24 mouse cellular contexts compared by ENCODE assay signal in genomic region chr5:120180102-120180501, GRCm38 (mm10).
DNase-seq lines count a peak whose midpoint lies in the region; TF ChIP-seq lines count a peak whose summit lies in the region.
"Had no signal": no experiment of that assay in that cellular context is flagged by ENCODE, and none has a peak within 500 bp of the region (broad histone marks: within the 10 kb centered on the region; RNA-seq: fewer than 3 reads in every experiment).

No protein-coding gene starts in this region.

- 96% methylated on average over 11 of the region's 11 CpGs for WGBS in kidney, adult 2 months

- TF ChIP-seq CTCF in kidney, adult 2 months (conservative IDR thresholded peaks at IDR 0.05; ENCODE audit: insufficient read depth, insufficient read length, low read depth, low read length): no peak

- H3K27ac ChIP-seq in kidney, adult 2 months (ENCODE audit: insufficient read depth, low read depth, low read length): no peak overlapping the region
- H3K27ac ChIP-seq: embryonic facial prominence, embryonic 10.5 days; heart, embryonic 10.5 days; limb, embryonic 13.5 days; liver, embryonic 12.5 days had no signal

- no peaks in the 10 kb centered on the region for H3K36me3 ChIP-seq in kidney, adult 2 months (ENCODE audit: control insufficient read depth, insufficient read depth, low read length)

- TF ChIP-seq POLR2A in kidney, adult 2 months (IDR thresholded peaks at IDR 0.05; ENCODE audit: low read depth, low read length): no peak

- DNase-seq in cerebellum, postnatal 25 days: peak; percentile 58 to 64
- DNase-seq in cerebellum, postnatal 14 days: no peak
- DNase-seq in adrenal gland, adult (ENCODE audit: inconsistent age in 2 of 2, low spot score in 1 of 2): peak; percentile 62 to 81
- DNase-seq in adrenal gland, adult 8-10 months: peak; percentile 47
- DNase-seq in brain, adult 2 months (ENCODE audit: low read depth, low spot score): peak; percentile 46
- no peak for DNase-seq in kidney, adult 2 months
- DNase-seq in kidney, postnatal 10 days: no peak
- DNase-seq: B cell, adult 2 months; heart, postnatal 4 days; kidney, adult 9 months; kidney, postnatal 25 days; layer of hippocampus, postnatal 36 days; lung, adult 18-20 months; lung, postnatal 10 days; right cerebral cortex, postnatal 14 days; spleen, adult 18-20 months had no signal

- no peaks in the 10 kb centered on the region for H3K4me1 ChIP-seq in kidney, adult 2 months (ENCODE audit: control insufficient read depth, insufficient read depth, low read length)

- H3K27me3 ChIP-seq in kidney, adult 2 months (replicated peaks; ENCODE audit: control insufficient read depth, insufficient read depth, low read length): no peaks in the 10 kb centered on the region
- H3K27me3 ChIP-seq: CH12.LX; forebrain, embryonic 15.5 days; limb, embryonic 13.5 days; liver, embryonic 12.5 days; Patski had no signal

- no peak overlapping the region for H3K4me3 ChIP-seq in kidney, adult 2 months (ENCODE audit: insufficient read depth, low read depth, low read length)
- H3K4me3 ChIP-seq: embryonic facial prominence, embryonic 10.5 days; forebrain, embryonic 15.5 days; heart, embryonic 10.5 days; limb, embryonic 13.5 days; liver, embryonic 12.5 days; midbrain, embryonic 10.5 days had no signal

Comparison
In these comparisons a context has a peak if more than half of its experiments do, and no peak if none do; other contexts are left out.
1. DNase-seq: peak in cerebellum, postnatal 25 days (2 of 2), adrenal gland, adult (2 of 2), adrenal gland, adult 8-10 months (single experiment) and brain, adult 2 months (single experiment); none in cerebellum, postnatal 14 days (0 of 2), kidney, adult 2 months (single experiment) and kidney, postnatal 10 days (single experiment).